Mouse (Mus musculus): ENCODE measurements at regions not wholly inside any gene's neighbourhood (a gene's known extent, or its start where the extent isn't known, plus 50 kb on each side); places are given as distances from the start of the nearest gene placed in this dataset.

DNA sequence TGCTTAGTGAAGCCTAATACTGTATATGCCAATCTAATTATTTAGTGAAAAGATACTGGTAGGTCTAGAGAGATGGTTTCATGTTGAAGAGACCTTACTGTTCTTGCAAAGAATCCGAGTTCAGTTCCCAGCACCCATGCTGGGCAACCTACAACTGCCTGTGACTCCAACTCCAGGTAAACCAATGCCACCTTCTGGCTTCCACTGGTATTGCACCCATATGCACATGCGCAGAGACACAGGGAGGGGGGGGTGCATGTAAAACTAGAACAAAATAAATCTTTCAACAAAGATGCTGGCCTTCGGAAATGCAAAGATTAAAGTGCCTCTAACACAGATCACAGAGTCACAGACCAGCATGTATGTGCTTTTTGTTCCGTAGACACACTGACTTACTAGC lies 348.5 kb upstream of the Tmem132c start:
- dilution Hi-C loops (cut with MboI; ENCODE audit: extremely low pct_ligation_motif_present, extremely low pct_unique_long_range_greater_than_20kb, low sequenced_read_pairs): no loop called here
- Histone ChIP-seq H3K27me3 (replicated peaks) (no peaks in the 10 kb centered on the region), H3K79me2 (replicated peaks; ENCODE audit: control insufficient read depth, extremely low read depth, insufficient read depth, poor library complexity, severe bottlenecking) (no peaks in the 10 kb centered on the region), H3K9me3 (replicated peaks; ENCODE audit: low read length) (peaks cover 66% of the 10 kb centered on the region), H3K4me3 (replicated peaks in 1 of 3; ENCODE audit: low read depth in 2 of 3, low read length in 2 of 3, poor library complexity in 1 of 3) (no peak overlapping the region), H3K4me2 (ENCODE audit: insufficient read depth, low read depth, poor library complexity, severe bottlenecking) (no peak overlapping the region), H3K4me1 (ENCODE audit: control insufficient read depth in 1 of 2, insufficient read depth in 2 of 2) (no peaks in the 10 kb centered on the region), H3K36me3 (replicated peaks in 1 of 2; ENCODE audit: control insufficient read depth in 1 of 2, insufficient read depth in 1 of 2, low read length in 1 of 2) (no peaks in the 10 kb centered on the region), H3K27ac (ENCODE audit: insufficient read depth, low read depth) (no peak overlapping the region), H3K9ac (ENCODE audit: insufficient read depth, low read depth) (no peak overlapping the region)
- in situ Hi-C loops (cut with MboI; ENCODE audit: low pct_ligation_motif_present, low pct_unique_long_range_greater_than_20kb, low sequenced_read_pairs): no loop called here
- no peak for DNase-seq (ENCODE audit: extremely low read depth)
- TF ChIP-seq SMC3 (IDR thresholded peaks at IDR 0.05; ENCODE audit: low read depth, low read length): no peak
- TF ChIP-seq USF1 (IDR thresholded peaks at IDR 0.05; ENCODE audit: low read depth, low read length): no peak
- no peak for TF ChIP-seq ZNF384 (IDR thresholded peaks at IDR 0.05; ENCODE audit: low read depth, low read length)
- TF ChIP-seq JUN (IDR thresholded peaks at IDR 0.05; ENCODE audit: insufficient read depth, low read depth, low read length): no peak
- no peak for TF ChIP-seq RCOR1 (conservative IDR thresholded peaks at IDR 0.05; ENCODE audit: low read depth, low read length)

DNA sequence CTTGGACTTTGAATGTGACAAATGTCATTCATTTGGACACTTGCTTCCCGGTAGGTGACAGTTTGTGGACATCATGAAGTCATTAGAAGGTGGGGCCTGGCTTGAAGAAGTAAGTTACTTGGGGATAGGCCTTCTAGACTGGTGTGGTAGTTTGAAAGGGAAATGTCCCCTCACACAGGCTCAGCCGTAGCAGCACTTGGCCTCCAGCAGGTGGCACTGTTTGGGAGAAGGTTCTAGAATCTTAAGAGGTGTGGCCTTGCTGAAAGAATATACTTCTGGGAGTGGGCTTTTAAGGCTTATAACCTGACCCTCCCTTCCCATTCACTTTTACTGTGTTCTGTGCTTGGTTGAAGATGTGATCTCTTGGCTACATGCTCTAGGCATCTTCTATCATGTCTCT lies 331.5 kb upstream of the Tmem132c start:
- Histone ChIP-seq H3K4me1 (ENCODE audit: control insufficient read depth in 1 of 2, insufficient read depth in 2 of 2) (no peaks in the 10 kb centered on the region), H3K4me2 (ENCODE audit: insufficient read depth, low read depth, poor library complexity, severe bottlenecking) (no peak overlapping the region), H3K27me3 (replicated peaks) (no peaks in the 10 kb centered on the region), H3K9ac (ENCODE audit: insufficient read depth, low read depth) (no peak overlapping the region), H3K27ac (ENCODE audit: insufficient read depth, low read depth) (no peak overlapping the region), H3K4me3 (replicated peaks in 1 of 3; ENCODE audit: low read depth in 2 of 3, low read length in 2 of 3, poor library complexity in 1 of 3) (no peak overlapping the region), H3K36me3 (replicated peaks in 1 of 2; ENCODE audit: control insufficient read depth in 1 of 2, insufficient read depth in 1 of 2, low read length in 1 of 2) (no peaks in the 10 kb centered on the region), H3K9me3 (replicated peaks; ENCODE audit: low read length) (peaks cover 81% of the 10 kb centered on the region), H3K79me2 (replicated peaks; ENCODE audit: control insufficient read depth, extremely low read depth, insufficient read depth, poor library complexity, severe bottlenecking) (no peaks in the 10 kb centered on the region)
- TF ChIP-seq RCOR1 (conservative IDR thresholded peaks at IDR 0.05; ENCODE audit: low read depth, low read length) (no peak), POLR2A (IDR thresholded peaks at IDR 0.05; ENCODE audit: low read depth, low read length) (no peak)
- DNase-seq (ENCODE audit: extremely low read depth): no peak
- in situ Hi-C loops (cut with MboI; ENCODE audit: low pct_ligation_motif_present, low pct_unique_long_range_greater_than_20kb, low sequenced_read_pairs): no loop called here
- dilution Hi-C loops (cut with MboI; ENCODE audit: extremely low pct_ligation_motif_present, extremely low pct_unique_long_range_greater_than_20kb, low sequenced_read_pairs): no loop called here

DNA sequence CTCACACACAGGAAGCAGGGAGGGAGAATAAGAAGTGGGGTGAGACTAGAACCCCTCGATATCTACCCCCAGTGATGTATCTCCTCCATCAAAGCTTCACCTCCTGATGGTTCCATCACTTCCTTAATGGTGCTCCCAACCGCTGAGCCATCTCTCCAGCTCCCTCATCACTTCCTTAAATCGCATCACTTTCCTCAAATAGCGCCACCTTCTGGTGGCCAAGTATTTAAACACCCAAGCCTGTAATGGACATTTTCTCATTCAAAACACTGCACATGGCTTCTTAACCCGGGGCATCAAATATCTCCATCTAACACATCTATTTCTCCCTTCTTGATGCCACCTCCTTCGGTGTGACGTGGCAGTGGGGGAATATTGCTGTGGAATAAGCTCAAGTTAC lies 324.3 kb upstream of the Tmem132c start:
- Histone ChIP-seq H3K27ac (ENCODE audit: insufficient read depth, low read depth) (no peak overlapping the region), H3K9ac (ENCODE audit: insufficient read depth, low read depth) (no peak overlapping the region), H3K4me1 (ENCODE audit: control insufficient read depth in 1 of 2, insufficient read depth in 2 of 2) (no peaks in the 10 kb centered on the region), H3K9me3 (replicated peaks; ENCODE audit: low read length) (peaks cover 64% of the 10 kb centered on the region), H3K27me3 (replicated peaks) (no peaks in the 10 kb centered on the region), H3K4me2 (ENCODE audit: insufficient read depth, low read depth, poor library complexity, severe bottlenecking) (no peak overlapping the region), H3K4me3 (replicated peaks in 1 of 3; ENCODE audit: low read depth in 2 of 3, low read length in 2 of 3, poor library complexity in 1 of 3) (no peak overlapping the region), H3K36me3 (replicated peaks in 1 of 2; ENCODE audit: control insufficient read depth in 1 of 2, insufficient read depth in 1 of 2, low read length in 1 of 2) (no peaks in the 10 kb centered on the region), H3K79me2 (replicated peaks; ENCODE audit: control insufficient read depth, extremely low read depth, insufficient read depth, poor library complexity, severe bottlenecking) (no peaks in the 10 kb centered on the region)
- dilution Hi-C loops (cut with MboI; ENCODE audit: extremely low pct_ligation_motif_present, extremely low pct_unique_long_range_greater_than_20kb, low sequenced_read_pairs) (no loop called here), in situ Hi-C loops (cut with MboI; ENCODE audit: low pct_ligation_motif_present, low pct_unique_long_range_greater_than_20kb, low sequenced_read_pairs) (no loop called here)
- DNase-seq (ENCODE audit: extremely low read depth): no peak
- TF ChIP-seq POLR2AphosphoS2 (IDR thresholded peaks at IDR 0.05; ENCODE audit: low read depth, low read length) (no peak), TCF12 (IDR thresholded peaks at IDR 0.05; ENCODE audit: low read depth, low read length) (no peak), UBTF (IDR thresholded peaks at IDR 0.05; ENCODE audit: low read depth, low read length) (no peak), NRF1 (IDR thresholded peaks at IDR 0.05; ENCODE audit: low read depth, low read length) (no peak), MAFK (IDR thresholded peaks at IDR 0.05; ENCODE audit: insufficient replicate concordance, low read length) (no peak), HCFC1 (IDR thresholded peaks at IDR 0.05; ENCODE audit: low read depth, low read length) (no peak), IRF4 (IDR thresholded peaks at IDR 0.05; ENCODE audit: low read depth, low read length) (no peak)

Data from CH12.LX (cell line).